Mouse (Mus musculus): ENCODE data around the gene Gm11237. TPM values are rescaled to one million over a fixed set of nuclear protein-coding genes. Genes with fewer than 3 reads are reported as not detected.
"Not testable (repeated sequence)": the region's sequence is repeated elsewhere in the genome, so short reads cannot be mapped to it uniquely, and the experiment has no call there.

Gm11237 gene
- total RNA-seq (2014; fragmentation: Nextera tagmentation) (not detected in 2 replicates), total RNA-seq (2017) (not detected in 2 replicates)

GRCm38 (mm10) chr4:73622684-73623083, at the start of gene Gm11237:
TSS of gene Gm11237 (plus strand) at chr4:73622984.
- not testable (repeated sequence) for ATAC-seq (replicated peaks; ENCODE audit: low FRiP score, low TSS enrichment, poor library complexity, severe bottlenecking)

GRCm38 (mm10) chr4:73599248-73599647, 23.5 kb upstream of the Gm11237 start:
- no peak for ATAC-seq (replicated peaks; ENCODE audit: low FRiP score, low TSS enrichment, poor library complexity, severe bottlenecking)

DNA sequence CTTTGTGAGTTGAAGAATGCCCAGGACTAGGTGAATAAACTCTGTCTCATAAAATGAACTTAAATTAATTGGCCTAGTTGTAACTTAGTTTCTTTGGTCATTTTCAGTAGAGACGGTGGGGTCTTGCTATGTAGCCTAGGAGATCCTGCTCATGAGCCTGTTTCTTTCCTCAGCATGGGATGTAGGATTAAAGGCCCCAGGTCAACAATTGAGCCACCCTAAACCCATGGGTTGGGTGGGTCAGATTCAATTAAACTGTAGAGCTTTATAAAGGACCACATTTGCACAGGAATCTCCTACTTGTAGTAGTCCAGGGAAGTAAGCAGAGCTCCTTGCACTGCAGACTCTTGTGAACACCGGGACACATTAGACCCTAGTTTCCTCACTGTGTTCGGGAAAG, 15.2 kb upstream of the Gm11237 start, which contains the start of gene Gm11238:
Gene Gm11238, plus strand, starts transcription at position 301 of the 400 bp plus-strand sequence.
- not testable (repeated sequence) for ATAC-seq (replicated peaks; ENCODE audit: low FRiP score, low TSS enrichment, poor library complexity, severe bottlenecking)

- not testable (repeated sequence) for ATAC-seq (replicated peaks; ENCODE audit: low FRiP score, low TSS enrichment, poor library complexity, severe bottlenecking)
These were observed 15.0 kb downstream of the Gm11237 start, which contains the start of gene Gm11236 for GRCm38 (mm10) chr4:73637821-73638220. TSS of gene Gm11236 (plus strand) at chr4:73638121.

DNA sequence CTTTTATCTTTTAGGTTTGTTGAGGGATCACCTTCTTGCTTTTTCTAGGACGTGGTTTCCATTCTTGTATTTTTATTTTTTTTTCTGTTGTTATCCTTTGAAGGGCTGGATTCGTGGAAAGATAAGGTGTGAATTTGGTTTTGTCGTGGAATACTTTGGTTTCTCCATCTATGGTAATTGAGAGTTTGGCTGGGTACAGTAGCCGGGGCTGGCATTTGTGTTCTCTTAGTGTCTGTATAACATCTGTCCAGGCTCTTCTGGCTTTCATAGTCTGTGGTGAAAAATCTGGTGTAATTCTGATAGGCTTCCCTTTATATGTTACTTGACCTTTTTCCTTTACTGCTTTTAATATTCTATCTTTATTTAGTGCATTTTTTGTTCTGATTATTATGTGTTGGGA, 39.1 kb downstream of the Gm11237 start:
- not testable (repeated sequence) for ATAC-seq (replicated peaks; ENCODE audit: low FRiP score, low TSS enrichment, poor library complexity, severe bottlenecking)

DNA sequence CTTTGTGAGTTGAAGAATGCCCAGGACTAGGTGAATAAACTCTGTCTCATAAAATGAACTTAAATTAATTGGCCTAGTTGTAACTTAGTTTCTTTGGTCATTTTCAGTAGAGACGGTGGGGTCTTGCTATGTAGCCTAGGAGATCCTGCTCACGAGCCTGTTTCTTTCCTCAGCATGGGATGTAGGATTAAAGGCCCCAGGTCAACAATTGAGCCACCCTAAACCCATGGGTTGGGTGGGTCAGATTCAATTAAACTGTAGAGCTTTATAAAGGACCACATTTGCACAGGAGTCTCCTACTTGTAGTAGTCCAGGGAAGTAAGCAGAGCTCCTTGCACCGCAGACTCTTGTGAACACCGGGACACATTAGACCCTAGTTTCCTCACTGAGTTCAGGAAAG, 45.3 kb downstream of the Gm11237 start, which contains the start of gene Gm11239:
Gene Gm11239, plus strand, starts transcription at position 301 of the 400 bp plus-strand sequence.
- not testable (repeated sequence) for ATAC-seq (replicated peaks; ENCODE audit: low FRiP score, low TSS enrichment, poor library complexity, severe bottlenecking)

Other genes starting within 250 kb of the Gm11237 start
- gene Gm11487, start 217.9 kb upstream of the Gm11237 start, total RNA-seq (2014; fragmentation: Nextera tagmentation): not detected in 2 replicates
- gene Gm11487, start 217.9 kb upstream of the Gm11237 start, total RNA-seq (2017): not detected in 2 replicates
- not detected in 2 replicates for gene Gm11238, start 15.1 kb upstream of the Gm11237 start, total RNA-seq (2014; fragmentation: Nextera tagmentation)
- not detected in 2 replicates for gene Gm11238, start 15.1 kb upstream of the Gm11237 start, total RNA-seq (2017)
- not detected in 2 replicates for gene Gm11236, start 15.1 kb downstream of the Gm11237 start, total RNA-seq (2014; fragmentation: Nextera tagmentation)
- gene Gm11236, start 15.1 kb downstream of the Gm11237 start, total RNA-seq (2017): not detected in 2 replicates
- gene Gm11239, start 45.4 kb downstream of the Gm11237 start, total RNA-seq (2014; fragmentation: Nextera tagmentation): not detected in 2 replicates
- gene Gm11239, start 45.4 kb downstream of the Gm11237 start, total RNA-seq (2017): not detected in 2 replicates
- not detected in 2 replicates for gene Gm428, start 60.5 kb downstream of the Gm11237 start, total RNA-seq (2014; fragmentation: Nextera tagmentation)
- gene Gm428, start 60.5 kb downstream of the Gm11237 start, total RNA-seq (2017): not detected in 2 replicates
- not detected in 2 replicates for gene Rasef, start 168.0 kb downstream of the Gm11237 start, total RNA-seq (2014; fragmentation: Nextera tagmentation)
- not detected in 2 replicates for gene Rasef, start 168.0 kb downstream of the Gm11237 start, total RNA-seq (2017)